Mouse (Mus musculus): ENCODE measurements around the gene Rgl1. TPM values are rescaled to one million over a fixed set of nuclear protein-coding genes. Genes with fewer than 3 reads are reported as not detected.
A peak's percentile ranks its signal among the peaks of the same experiment; 100 is the strongest.

The Rgl1 gene
- polyA plus RNA-seq, 1 experiment from 2014 or later = 63.8 TPM

GRCm38 (mm10) chr1:152599347-152599746 is 166.8 kb downstream of the Rgl1 start:
- no peaks in the 10 kb centered on the region; the same call in 1 of the 2 replicates for H3K36me3 ChIP-seq (ENCODE audit: control insufficient read depth, insufficient read depth, low read length)
- no peak overlapping the region for H3K27ac ChIP-seq (ENCODE audit: low read depth, low read length)
- 73% methylated on average over 8 of the region's 8 CpGs for WGBS
- no peak for ATAC-seq (ENCODE audit: low FRiP score, low TSS enrichment)
- H3K4me2 ChIP-seq (replicated peaks; ENCODE audit: low read depth, low read length) = no peak overlapping the region
- H3K9me3 ChIP-seq (ENCODE audit: control insufficient read depth, low read length) = no peaks in the 10 kb centered on the region
- H3K4me3 ChIP-seq (ENCODE audit: low read length) = no peak overlapping the region
- no peaks in the 10 kb centered on the region for H3K27me3 ChIP-seq (ENCODE audit: control insufficient read depth, insufficient read depth, low read length)
- no peak overlapping the region for H3K9ac ChIP-seq (ENCODE audit: low read depth, low read length)
- H3K4me1 ChIP-seq (ENCODE audit: control insufficient read depth, insufficient read depth, low read length) = peaks cover 11% of the 10 kb centered on the region; the same call in 1 of the 2 replicates

DNA sequence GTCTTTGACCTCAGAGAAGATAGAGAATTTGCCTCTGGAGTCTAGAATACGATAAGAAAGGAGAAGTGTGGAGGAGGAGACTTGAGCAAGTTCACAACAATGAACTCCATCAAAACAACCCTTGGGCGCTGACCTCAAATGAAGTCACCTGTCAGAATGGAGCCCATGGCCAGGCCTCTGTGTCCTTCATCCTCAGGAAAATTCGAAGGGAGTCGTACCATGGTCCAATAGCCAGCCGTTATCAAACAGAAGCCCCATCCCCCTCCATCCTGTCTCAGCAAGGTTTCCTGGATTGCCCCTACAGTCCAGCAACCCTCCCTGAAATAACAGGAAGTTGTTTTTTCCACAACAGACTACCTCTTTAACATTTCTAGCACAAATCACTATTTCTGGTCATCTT is 171.5 kb downstream of the Rgl1 start:
- ATAC-seq (ENCODE audit: low FRiP score, low TSS enrichment) = no peak
- Histone ChIP-seq H3K36me3 (ENCODE audit: control insufficient read depth, insufficient read depth, low read length) (no peaks in the 10 kb centered on the region; the same call in 1 of the 2 replicates), H3K4me1 (ENCODE audit: control insufficient read depth, insufficient read depth, low read length) (peaks cover 19% of the 10 kb centered on the region), H3K9me3 (ENCODE audit: control insufficient read depth, low read length) (no peaks in the 10 kb centered on the region), H3K4me3 (ENCODE audit: low read length) (no peak overlapping the region), H3K4me2 (replicated peaks; ENCODE audit: low read depth, low read length) (no peak overlapping the region), H3K9ac (ENCODE audit: low read depth, low read length) (no peak overlapping the region), H3K27me3 (ENCODE audit: control insufficient read depth, insufficient read depth, low read length) (no peaks in the 10 kb centered on the region), H3K27ac (ENCODE audit: low read depth, low read length) (peak overlapping the region; percentile 30; the same call in 1 of the 2 replicates)
- 19% methylated on average over 5 of the region's 5 CpGs for WGBS

GRCm38 (mm10) chr1:152593831-152594549 is 172.2 kb downstream of the Rgl1 start:
- Histone ChIP-seq H3K27me3 (ENCODE audit: control insufficient read depth, insufficient read depth, low read length) (no peaks in the 10 kb centered on the region), H3K4me2 (replicated peaks; ENCODE audit: low read depth, low read length) (no peak overlapping the region), H3K4me3 (ENCODE audit: low read length) (no peak overlapping the region), H3K9ac (ENCODE audit: low read depth, low read length) (no peak overlapping the region), H3K4me1 (ENCODE audit: control insufficient read depth, insufficient read depth, low read length) (peaks cover 25% of the 10 kb centered on the region), H3K9me3 (ENCODE audit: control insufficient read depth, low read length) (no peaks in the 10 kb centered on the region), H3K36me3 (ENCODE audit: control insufficient read depth, insufficient read depth, low read length) (no peaks in the 10 kb centered on the region; the same call in 1 of the 2 replicates), H3K27ac (ENCODE audit: low read depth, low read length) (0 out of 2 replicates have a peak overlapping the region, but pooled peaks have one; percentile 30)
- 88% methylated on average over 9 of the region's 9 CpGs for WGBS
- no peak for ATAC-seq (ENCODE audit: low FRiP score, low TSS enrichment)

DNA sequence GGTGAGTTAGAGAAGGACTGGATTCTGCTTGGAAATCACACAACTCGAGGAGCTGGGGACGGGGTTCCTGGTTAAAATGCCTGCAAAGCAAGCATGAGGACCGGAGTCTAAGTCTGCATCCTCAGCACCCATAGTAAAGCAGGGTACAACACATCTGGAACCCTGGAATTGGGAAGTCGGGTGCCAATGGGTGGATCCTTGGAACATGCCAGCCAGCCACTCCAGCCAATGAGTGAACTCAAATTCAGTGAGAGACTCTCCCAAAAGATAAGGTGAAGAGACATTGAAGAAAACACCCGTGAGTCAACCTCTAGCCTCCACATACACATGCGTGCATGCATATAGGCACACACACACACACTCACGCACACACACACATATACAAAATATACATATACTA is 172.8 kb downstream of the Rgl1 start:
- no peaks in the 10 kb centered on the region for H3K9me3 ChIP-seq (ENCODE audit: control insufficient read depth, low read length)
- no peak overlapping the region for H3K4me3 ChIP-seq (ENCODE audit: low read length)
- H3K4me1 ChIP-seq (ENCODE audit: control insufficient read depth, insufficient read depth, low read length) = peaks cover 24% of the 10 kb centered on the region
- H3K4me2 ChIP-seq (replicated peaks; ENCODE audit: low read depth, low read length) = no peak overlapping the region
- no peaks in the 10 kb centered on the region; the same call in 1 of the 2 replicates for H3K36me3 ChIP-seq (ENCODE audit: control insufficient read depth, insufficient read depth, low read length)
- H3K27me3 ChIP-seq (ENCODE audit: control insufficient read depth, insufficient read depth, low read length) = no peaks in the 10 kb centered on the region
- WGBS = 92% methylated on average over 7 of the region's 7 CpGs
- no peak for ATAC-seq (ENCODE audit: low FRiP score, low TSS enrichment)
- H3K9ac ChIP-seq (ENCODE audit: low read depth, low read length) = no peak overlapping the region
- no peak overlapping the region for H3K27ac ChIP-seq (ENCODE audit: low read depth, low read length)

DNA sequence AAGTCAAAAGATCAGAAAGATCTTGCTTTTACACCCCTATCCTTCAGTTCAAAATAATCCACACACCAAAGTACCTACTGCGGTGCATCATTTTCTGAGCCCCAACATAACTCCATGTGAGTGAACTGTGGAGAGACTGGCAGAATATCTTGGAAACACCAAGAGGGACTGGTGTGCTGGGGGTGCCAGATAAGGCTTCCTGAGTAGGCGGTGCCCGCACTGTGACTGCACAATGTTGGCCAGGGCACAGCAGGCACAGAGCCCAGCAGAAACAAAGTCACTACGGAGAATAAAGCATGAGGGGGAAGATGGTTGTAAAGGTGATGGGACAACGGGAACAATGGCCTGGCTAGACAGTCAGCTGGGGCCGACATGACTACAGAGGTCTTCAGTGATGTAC is 173.5 kb downstream of the Rgl1 start:
- 91% methylated on average over 6 of the region's 6 CpGs for WGBS
- H3K4me1 ChIP-seq (ENCODE audit: control insufficient read depth, insufficient read depth, low read length) = peaks cover 22% of the 10 kb centered on the region
- no peaks in the 10 kb centered on the region; the same call in 1 of the 2 replicates for H3K36me3 ChIP-seq (ENCODE audit: control insufficient read depth, insufficient read depth, low read length)
- H3K4me2 ChIP-seq (replicated peaks; ENCODE audit: low read depth, low read length) = no peak overlapping the region
- no peaks in the 10 kb centered on the region for H3K9me3 ChIP-seq (ENCODE audit: control insufficient read depth, low read length)
- no peak overlapping the region for H3K27ac ChIP-seq (ENCODE audit: low read depth, low read length)
- H3K9ac ChIP-seq (ENCODE audit: low read depth, low read length) = no peak overlapping the region
- H3K27me3 ChIP-seq (ENCODE audit: control insufficient read depth, insufficient read depth, low read length) = no peaks in the 10 kb centered on the region
- ATAC-seq (ENCODE audit: low FRiP score, low TSS enrichment) = no peak
- H3K4me3 ChIP-seq (ENCODE audit: low read length) = no peak overlapping the region

DNA sequence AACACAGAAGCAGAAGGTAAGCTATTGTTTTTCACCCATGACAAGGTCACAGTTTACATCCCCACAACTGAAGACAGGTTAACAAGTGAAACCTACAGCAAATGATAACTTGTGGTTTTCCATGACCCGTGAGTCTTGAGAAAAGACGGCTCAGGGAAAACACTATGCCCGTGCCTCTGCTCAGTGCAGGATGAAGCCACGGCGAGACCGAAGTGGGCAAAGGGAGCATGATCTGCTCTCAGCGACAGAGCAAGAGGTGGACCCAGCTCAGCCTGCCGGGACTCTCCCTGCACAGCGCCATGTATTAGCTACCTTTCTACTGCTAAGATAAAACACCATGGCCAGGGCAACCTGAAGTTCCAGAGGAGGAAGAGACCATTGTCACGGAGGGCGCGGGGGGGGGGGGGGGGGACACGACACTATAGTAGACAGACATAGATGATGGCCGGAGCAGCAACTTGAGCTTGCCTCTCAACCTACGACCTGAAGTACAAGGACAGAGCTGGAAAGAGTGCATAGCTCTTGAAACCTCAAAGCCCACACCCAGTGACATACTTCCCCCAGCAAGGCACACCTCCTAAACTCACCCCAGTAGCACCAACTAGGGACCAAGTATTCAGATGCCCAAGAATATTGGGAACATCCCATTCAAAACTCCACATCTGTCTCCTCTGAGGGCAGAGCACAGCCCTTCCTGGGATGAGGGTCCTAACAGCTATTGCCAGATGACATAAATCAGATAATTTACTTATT is 174.2 kb downstream of the Rgl1 start:
- Histone ChIP-seq H3K4me1 (ENCODE audit: control insufficient read depth, insufficient read depth, low read length) (peaks cover 22% of the 10 kb centered on the region), H3K4me3 (ENCODE audit: low read length) (no peak overlapping the region), H3K27ac (ENCODE audit: low read depth, low read length) (no peak overlapping the region), H3K4me2 (replicated peaks; ENCODE audit: low read depth, low read length) (no peak overlapping the region), H3K36me3 (ENCODE audit: control insufficient read depth, insufficient read depth, low read length) (no peaks in the 10 kb centered on the region; the same call in 1 of the 2 replicates), H3K9ac (ENCODE audit: low read depth, low read length) (no peak overlapping the region), H3K9me3 (ENCODE audit: control insufficient read depth, low read length) (no peaks in the 10 kb centered on the region), H3K27me3 (ENCODE audit: control insufficient read depth, insufficient read depth, low read length) (no peaks in the 10 kb centered on the region)
- ATAC-seq (ENCODE audit: low FRiP score, low TSS enrichment) = no peak
- 85% methylated on average over 14 of the region's 15 CpGs for WGBS

DNA sequence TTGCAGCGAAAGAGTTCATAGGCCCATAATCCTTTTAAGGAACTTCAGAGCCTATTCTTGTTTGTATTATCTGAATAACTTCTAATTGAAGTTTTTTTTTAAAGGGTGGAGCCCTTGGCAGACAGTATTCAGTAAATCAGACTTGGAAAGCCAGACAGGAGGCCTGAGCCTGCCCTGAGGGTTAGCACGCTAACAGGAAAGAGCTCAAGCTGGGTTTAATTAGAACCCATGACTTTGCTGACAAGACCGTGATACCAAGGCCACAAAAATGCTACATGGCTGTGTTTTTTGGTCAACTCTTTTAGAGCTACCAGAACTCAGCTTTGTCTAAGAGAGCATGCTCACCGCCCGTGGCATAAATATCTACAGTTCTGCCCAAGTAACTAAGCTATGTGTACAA is 175.8 kb downstream of the Rgl1 start:
- H3K4me1 ChIP-seq (ENCODE audit: control insufficient read depth, insufficient read depth, low read length) = peaks cover 22% of the 10 kb centered on the region
- H3K9me3 ChIP-seq (ENCODE audit: control insufficient read depth, low read length) = no peaks in the 10 kb centered on the region
- no peaks in the 10 kb centered on the region for H3K27me3 ChIP-seq (ENCODE audit: control insufficient read depth, insufficient read depth, low read length)
- no peak overlapping the region for H3K9ac ChIP-seq (ENCODE audit: low read depth, low read length)
- H3K4me3 ChIP-seq (ENCODE audit: low read length) = no peak overlapping the region
- no peak overlapping the region for H3K4me2 ChIP-seq (replicated peaks; ENCODE audit: low read depth, low read length)
- 69% methylated on average over 5 of the region's 5 CpGs for WGBS
- H3K27ac ChIP-seq (ENCODE audit: low read depth, low read length) = peak overlapping the region; percentile 39; the same call in 1 of the 2 replicates
- no peak for ATAC-seq (ENCODE audit: low FRiP score, low TSS enrichment)
- peaks cover 8% of the 10 kb centered on the region; the same call in 1 of the 2 replicates for H3K36me3 ChIP-seq (ENCODE audit: control insufficient read depth, insufficient read depth, low read length)

GRCm38 (mm10) chr1:152589331-152589935 is 176.7 kb downstream of the Rgl1 start:
- no peaks in the 10 kb centered on the region for H3K9me3 ChIP-seq (ENCODE audit: control insufficient read depth, low read length)
- H3K36me3 ChIP-seq (ENCODE audit: control insufficient read depth, insufficient read depth, low read length) = peaks cover 8% of the 10 kb centered on the region; the same call in 1 of the 2 replicates
- no peak for ATAC-seq (ENCODE audit: low FRiP score, low TSS enrichment)
- H3K27ac ChIP-seq (ENCODE audit: low read depth, low read length) = no peak overlapping the region; the same call in 1 of the 2 replicates
- H3K4me1 ChIP-seq (ENCODE audit: control insufficient read depth, insufficient read depth, low read length) = peaks cover 18% of the 10 kb centered on the region
- 22% methylated on average over 9 of the region's 9 CpGs for WGBS
- no peaks in the 10 kb centered on the region for H3K27me3 ChIP-seq (ENCODE audit: control insufficient read depth, insufficient read depth, low read length)
- H3K4me3 ChIP-seq (ENCODE audit: low read length) = no peak overlapping the region
- no peak overlapping the region for H3K4me2 ChIP-seq (replicated peaks; ENCODE audit: low read depth, low read length)
- H3K9ac ChIP-seq (ENCODE audit: low read depth, low read length) = no peak overlapping the region
